Mouse (Mus musculus) MEL-GATA-1-ER (cell line): Measurements from ENCODE around the gene Gm21800.
"Not testable (repeated sequence)": the region's sequence is repeated elsewhere in the genome, so short reads cannot be mapped to it uniquely, and the experiment has no call there.

ENCODE experiments used
- DNase-seq: peaks from one replicate; pipeline ENCODE4 v3.0.0-alpha.2; 2012; ENCODE audit warnings: low read depth; ENCODE audit errors: extremely low read depth

Gm21800 gene

GRCm38 (mm10) chrY:41406198-41406597, at the start of gene Gm21800:
Gene Gm21800 (plus strand): TSS chrY:41406498.
- DNase-seq, result not testable (repeated sequence)
